Mouse (Mus musculus): ENCODE measurements around the gene Rbl1.

The Rbl1 gene

GRCm38 (mm10) chr2:157134479-157134931 lies 69.8 kb downstream of the Rbl1 start:
- CTCF ChIA-PET: no interaction called here

GRCm38 (mm10) chr2:157133769-157134478 lies 70.4 kb downstream of the Rbl1 start:
- CTCF ChIA-PET: no interaction called here

GRCm38 (mm10) chr2:157132686-157133540 lies 71.4 kb downstream of the Rbl1 start:
- CTCF ChIA-PET: interaction anchor here (0.6 kb wide), 1 partner anchor 154 kb away, joined by 3 read pairs; no protein-coding TSS in a partner anchor

- CTCF ChIA-PET: no interaction called here
Observed at GRCm38 (mm10) chr2:157132086-157132485, 72.2 kb downstream of the Rbl1 start.

- CTCF ChIA-PET: interaction anchor here (0.5 kb wide), 1 partner anchor 28 kb away, joined by 6 read pairs; no protein-coding TSS in a partner anchor
Observed at GRCm38 (mm10) chr2:157130813-157131514, 73.4 kb downstream of the Rbl1 start.

- CTCF ChIA-PET: interaction anchor here (0.8 kb wide), 2 partner anchors 13 to 45 kb away, joined by 3 to 4 read pairs; no protein-coding TSS in a partner anchor
Observed at GRCm38 (mm10) chr2:157129601-157130164, 74.7 kb downstream of the Rbl1 start.

- CTCF ChIA-PET: interaction anchor here (0.8 kb wide), 2 partner anchors 12 to 45 kb away, joined by 3 to 4 read pairs; no protein-coding TSS in a partner anchor
Observed at GRCm38 (mm10) chr2:157129096-157129495, 75.2 kb downstream of the Rbl1 start.

GRCm38 (mm10) chr2:157128072-157128471 lies 76.3 kb downstream of the Rbl1 start:
- CTCF ChIA-PET: no interaction called here

- CTCF ChIA-PET: no interaction called here
Observed at GRCm38 (mm10) chr2:157127370-157127769, 77.0 kb downstream of the Rbl1 start.

- CTCF ChIA-PET: interaction anchor here (0.7 kb wide), 1 partner anchor 17 kb away, joined by 3 read pairs; no protein-coding TSS in a partner anchor
Observed at GRCm38 (mm10) chr2:157125246-157125645, 79.1 kb downstream of the Rbl1 start.

GRCm38 (mm10) chr2:157121766-157122165 lies 82.6 kb downstream of the Rbl1 start:
- CTCF ChIA-PET: no interaction called here

GRCm38 (mm10) chr2:157119075-157119474 lies 85.3 kb downstream of the Rbl1 start:
- CTCF ChIA-PET: interaction anchor here (1.3 kb wide), 1 partner anchor 17 kb away, joined by 3 read pairs; no protein-coding TSS in a partner anchor

- CTCF ChIA-PET: interaction anchor here (1.3 kb wide), 1 partner anchor 17 kb away, joined by 3 read pairs; no protein-coding TSS in a partner anchor
Observed at GRCm38 (mm10) chr2:157118556-157118955, 85.8 kb downstream of the Rbl1 start.

- CTCF ChIA-PET: interaction anchor here (0.7 kb wide), 1 partner anchor 13 kb away, joined by 3 read pairs; no protein-coding TSS in a partner anchor
Observed at GRCm38 (mm10) chr2:157116964-157117363, 87.4 kb downstream of the Rbl1 start.

- CTCF ChIA-PET: interaction anchor here (0.5 to 0.8 kb wide), 2 partner anchors 15 to 17 kb away, joined by 3 read pairs; no protein-coding TSS in a partner anchor
Observed at GRCm38 (mm10) chr2:157108236-157108635, 96.1 kb downstream of the Rbl1 start.

GRCm38 (mm10) chr2:157104454-157104853 lies 99.9 kb downstream of the Rbl1 start:
- CTCF ChIA-PET: no interaction called here

GRCm38 (mm10) chr2:157102256-157102655 lies 102.1 kb downstream of the Rbl1 start:
- CTCF ChIA-PET: no interaction called here

GRCm38 (mm10) chr2:157101650-157102049 lies 102.7 kb downstream of the Rbl1 start:
- CTCF ChIA-PET: no interaction called here

- CTCF ChIA-PET: no interaction called here
Observed at GRCm38 (mm10) chr2:157100319-157100605, 104.1 kb downstream of the Rbl1 start.

- CTCF ChIA-PET: no interaction called here
Observed at GRCm38 (mm10) chr2:157099532-157100318, 104.6 kb downstream of the Rbl1 start.
